Mouse (Mus musculus): ENCODE measurements around the gene Clca3a1. TPM values are rescaled to one million over a fixed set of nuclear protein-coding genes. Genes with fewer than 3 reads are reported as not detected.
"Not testable (repeated sequence)": the region's sequence is repeated elsewhere in the genome, so short reads cannot be mapped to it uniquely, and the experiment has no call there.

Gene Clca3a1
- polyA plus RNA-seq, 1 experiment from 2014 or later = 0.42 TPM

DNA sequence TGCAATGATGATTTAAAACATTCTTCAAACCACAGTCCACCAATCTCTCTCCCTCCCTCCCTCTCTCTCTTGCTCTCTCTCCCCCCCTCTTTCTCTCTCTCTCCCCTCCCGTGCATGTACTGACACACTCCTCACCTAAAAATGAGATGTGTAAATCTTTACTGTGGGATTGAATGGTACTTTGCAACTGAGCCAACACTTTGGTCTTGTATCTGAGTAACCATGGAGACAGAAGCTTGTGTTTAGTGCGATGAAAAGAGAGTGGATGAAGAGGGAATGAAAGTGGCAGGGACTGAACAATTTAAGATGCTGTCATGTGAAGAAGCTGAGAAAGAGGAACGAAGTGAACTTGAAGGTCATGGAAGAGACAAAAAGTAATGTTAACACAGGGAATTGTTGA lies 13.1 kb downstream of the Clca3a1 start:
- H3K27me3 ChIP-seq; H3K27ac ChIP-seq; H3K9me3 ChIP-seq; H3K4me1 ChIP-seq; H3K36me3 ChIP-seq; H3K9ac ChIP-seq; H3K4me2 ChIP-seq (replicated peaks); H3K4me3 ChIP-seq; ATAC-seq (ENCODE audit: low FRiP score, low read depth): not testable (repeated sequence)
- 68% methylated on average over 3 of the region's 3 CpGs for WGBS

DNA sequence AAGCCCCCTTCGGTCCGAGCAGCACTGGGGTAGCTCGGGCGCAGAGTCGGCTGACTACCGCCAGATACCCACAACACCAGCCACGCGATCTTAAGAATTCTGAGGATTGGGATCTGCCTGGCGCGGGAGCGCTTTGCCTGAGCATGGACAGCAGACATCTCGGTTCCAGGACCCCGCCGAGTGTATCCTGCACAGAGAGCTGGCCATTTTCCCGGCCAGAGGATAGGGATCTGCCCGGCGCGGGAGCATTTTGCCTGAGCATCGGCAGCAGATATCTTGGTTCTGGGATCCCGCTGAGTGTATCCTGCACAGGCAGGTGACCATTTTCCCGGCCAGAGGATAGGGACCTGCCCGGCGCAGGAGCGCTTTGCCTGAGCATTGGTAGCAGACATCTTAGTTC lies 22.4 kb downstream of the Clca3a1 start:
- H3K9ac ChIP-seq; H3K4me3 ChIP-seq; H3K27me3 ChIP-seq; H3K4me1 ChIP-seq; H3K27ac ChIP-seq; H3K4me2 ChIP-seq (replicated peaks); H3K36me3 ChIP-seq; H3K9me3 ChIP-seq; ATAC-seq (ENCODE audit: low FRiP score, low read depth): not testable (repeated sequence)
- WGBS = 78% methylated on average over 24 of the region's 24 CpGs

DNA sequence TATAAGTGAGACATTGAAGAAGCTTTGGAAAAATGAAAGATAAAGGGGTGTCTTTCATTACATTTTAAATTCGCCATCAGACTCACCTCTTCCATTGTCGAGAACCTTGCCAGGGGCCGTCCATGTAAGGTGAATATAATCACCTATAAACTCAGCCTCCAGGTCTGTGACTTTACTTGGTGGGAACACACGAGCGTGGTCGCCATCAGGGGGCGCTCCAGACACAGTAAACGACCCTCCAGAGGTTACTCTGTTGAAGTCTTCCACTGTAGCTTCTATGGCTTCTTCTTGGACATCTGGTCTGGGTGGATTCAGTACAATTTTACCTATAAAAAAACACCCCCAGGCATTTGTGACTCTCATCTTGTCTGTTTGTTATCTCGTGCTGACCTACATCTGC lies 23.9 kb downstream of the Clca3a1 start:
- H3K4me2 ChIP-seq (replicated peaks) = no peak overlapping the region
- ATAC-seq (ENCODE audit: low FRiP score, low read depth) = no peak
- no peak overlapping the region for H3K27ac ChIP-seq
- WGBS = 25% methylated on average over 9 of the region's 9 CpGs
- no peaks in the 10 kb centered on the region for H3K9me3 ChIP-seq
- H3K4me1 ChIP-seq = no peaks in the 10 kb centered on the region
- H3K4me3 ChIP-seq = no peak overlapping the region
- H3K36me3 ChIP-seq = no peaks in the 10 kb centered on the region
- no peaks in the 10 kb centered on the region for H3K27me3 ChIP-seq
- no peak overlapping the region for H3K9ac ChIP-seq

DNA sequence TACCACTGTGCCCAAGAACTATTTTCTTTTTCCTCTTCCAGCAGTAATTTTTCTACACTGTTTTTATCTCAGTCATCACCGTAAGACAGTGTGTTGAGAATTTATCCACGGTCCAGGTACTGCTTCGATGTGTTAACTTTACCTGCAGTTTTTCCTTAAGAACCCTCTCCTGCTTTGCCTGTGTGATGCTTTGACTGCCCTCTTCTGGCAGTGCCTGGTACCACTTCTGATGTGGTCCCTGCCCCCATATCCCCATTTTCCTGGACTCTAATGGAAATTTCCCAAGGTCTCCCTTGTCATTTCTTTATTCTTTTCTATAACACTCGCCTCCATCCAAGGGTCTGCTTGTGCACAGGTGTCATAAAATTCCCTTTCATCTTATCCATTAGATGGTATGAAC lies 37.3 kb downstream of the Clca3a1 start:
- Histone ChIP-seq H3K27me3 (no peaks in the 10 kb centered on the region), H3K9me3 (no peaks in the 10 kb centered on the region), H3K9ac (no peak overlapping the region), H3K36me3 (no peaks in the 10 kb centered on the region), H3K4me1 (peaks cover 21% of the 10 kb centered on the region), H3K4me2 (replicated peaks) (no peak overlapping the region), H3K4me3 (no peak overlapping the region), H3K27ac (no peak overlapping the region)
- ATAC-seq (ENCODE audit: low FRiP score, low read depth) = no peak
- 40% methylated on average over 4 of the region's 4 CpGs for WGBS

DNA sequence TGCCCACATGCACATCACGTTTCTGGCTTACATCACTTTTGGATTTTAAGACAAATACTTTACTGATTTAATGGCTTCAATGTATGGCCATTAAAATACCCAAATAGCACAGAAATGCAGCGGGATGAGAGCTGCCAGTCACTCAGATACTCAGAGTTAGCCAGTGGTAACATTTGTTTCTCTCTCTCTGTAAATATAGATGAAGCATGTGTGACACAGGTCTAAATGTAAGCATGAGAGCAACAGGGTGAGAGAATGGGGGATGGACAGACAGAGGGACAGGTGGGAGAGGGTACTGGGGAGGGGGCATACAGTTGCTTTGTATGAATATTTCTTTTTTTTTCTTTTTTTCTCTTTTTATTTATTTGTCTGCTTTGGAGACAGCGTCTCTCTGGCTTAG lies 38.2 kb downstream of the Clca3a1 start:
- not testable (repeated sequence) for H3K27ac ChIP-seq; H3K9me3 ChIP-seq; H3K9ac ChIP-seq; ATAC-seq (ENCODE audit: low FRiP score, low read depth); H3K4me3 ChIP-seq; H3K4me2 ChIP-seq (replicated peaks); H3K27me3 ChIP-seq; H3K36me3 ChIP-seq
- 79% methylated on average over 3 of the region's 3 CpGs for WGBS
- peaks cover 28% of the 10 kb centered on the region for H3K4me1 ChIP-seq

DNA sequence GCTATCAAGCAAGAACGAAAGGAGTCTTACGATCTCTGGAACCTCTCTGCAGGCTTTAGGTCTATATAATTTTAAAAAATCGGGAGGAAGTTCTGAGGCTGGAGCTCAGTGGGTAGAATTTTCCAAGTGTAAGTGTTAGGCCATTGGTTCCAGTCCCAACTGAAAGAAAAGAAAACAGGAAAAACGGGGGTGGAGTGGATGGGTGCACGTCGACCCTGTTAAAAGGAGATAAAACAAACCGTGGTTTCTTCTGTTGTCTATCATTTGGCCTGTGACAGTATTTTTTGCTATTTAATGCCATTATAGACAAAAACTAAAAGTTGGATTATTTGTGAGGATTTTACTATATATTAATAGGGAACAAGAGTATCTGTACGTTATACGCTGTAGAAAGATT lies 38.9 kb downstream of the Clca3a1 start:
- Histone ChIP-seq H3K4me3 (no peak overlapping the region), H3K27ac (no peak overlapping the region), H3K36me3 (no peaks in the 10 kb centered on the region), H3K4me2 (replicated peaks) (no peak overlapping the region), H3K27me3 (no peaks in the 10 kb centered on the region), H3K4me1 (peaks cover 33% of the 10 kb centered on the region), H3K9me3 (no peaks in the 10 kb centered on the region), H3K9ac (no peak overlapping the region)
- 81% methylated on average over 9 of the region's 9 CpGs for WGBS
- ATAC-seq (ENCODE audit: low FRiP score, low read depth) = no peak

DNA sequence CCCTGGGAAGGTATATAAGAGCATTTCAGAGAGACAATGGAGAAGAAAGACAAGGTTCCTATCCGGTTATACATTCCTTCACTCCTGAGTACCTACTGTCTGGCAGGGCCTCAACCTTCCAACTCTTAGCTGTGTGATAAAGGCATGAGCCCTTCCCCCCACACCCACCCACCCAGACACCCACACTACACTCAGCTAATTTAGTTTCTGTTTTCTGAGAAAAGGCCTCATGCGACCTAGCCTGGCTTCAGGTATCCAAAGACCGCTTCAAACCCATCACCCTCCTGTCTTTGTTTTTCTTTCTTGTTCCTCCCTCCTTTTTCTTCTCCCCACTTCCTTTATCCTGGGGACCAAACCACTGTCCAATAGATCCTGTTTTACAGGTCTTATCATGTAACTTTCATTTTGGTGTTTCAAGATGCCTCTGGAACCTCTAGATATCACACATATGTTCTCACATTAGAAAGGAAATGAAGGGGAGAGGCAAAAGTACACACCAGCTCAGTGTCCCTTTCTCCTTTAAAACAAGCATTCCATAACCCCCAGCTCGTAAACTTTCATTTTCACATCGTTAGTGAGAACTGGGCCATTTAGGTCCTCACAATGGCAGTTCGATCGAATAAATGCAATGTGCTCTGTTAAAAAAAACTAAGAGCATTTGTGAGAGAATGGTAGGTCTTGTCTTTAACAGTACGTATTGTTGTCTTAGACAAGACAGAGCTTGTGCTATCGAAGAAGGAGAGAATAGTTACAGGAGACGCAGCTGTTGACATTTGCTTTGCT lies 39.5 kb downstream of the Clca3a1 start:
- Histone ChIP-seq H3K27ac (no peak overlapping the region), H3K9me3 (no peaks in the 10 kb centered on the region), H3K9ac (peak overlapping the region; percentile 57; the same call in 1 of the 2 replicates), H3K4me3 (peak overlapping the region; percentile 85), H3K36me3 (no peaks in the 10 kb centered on the region), H3K4me2 (replicated peaks) (peak overlapping the region; percentile 88), H3K4me1 (peaks cover 38% of the 10 kb centered on the region), H3K27me3 (no peaks in the 10 kb centered on the region)
- ATAC-seq (ENCODE audit: low FRiP score, low read depth) = no peak
- WGBS = 65% methylated on average over 10 of the region's 10 CpGs

DNA sequence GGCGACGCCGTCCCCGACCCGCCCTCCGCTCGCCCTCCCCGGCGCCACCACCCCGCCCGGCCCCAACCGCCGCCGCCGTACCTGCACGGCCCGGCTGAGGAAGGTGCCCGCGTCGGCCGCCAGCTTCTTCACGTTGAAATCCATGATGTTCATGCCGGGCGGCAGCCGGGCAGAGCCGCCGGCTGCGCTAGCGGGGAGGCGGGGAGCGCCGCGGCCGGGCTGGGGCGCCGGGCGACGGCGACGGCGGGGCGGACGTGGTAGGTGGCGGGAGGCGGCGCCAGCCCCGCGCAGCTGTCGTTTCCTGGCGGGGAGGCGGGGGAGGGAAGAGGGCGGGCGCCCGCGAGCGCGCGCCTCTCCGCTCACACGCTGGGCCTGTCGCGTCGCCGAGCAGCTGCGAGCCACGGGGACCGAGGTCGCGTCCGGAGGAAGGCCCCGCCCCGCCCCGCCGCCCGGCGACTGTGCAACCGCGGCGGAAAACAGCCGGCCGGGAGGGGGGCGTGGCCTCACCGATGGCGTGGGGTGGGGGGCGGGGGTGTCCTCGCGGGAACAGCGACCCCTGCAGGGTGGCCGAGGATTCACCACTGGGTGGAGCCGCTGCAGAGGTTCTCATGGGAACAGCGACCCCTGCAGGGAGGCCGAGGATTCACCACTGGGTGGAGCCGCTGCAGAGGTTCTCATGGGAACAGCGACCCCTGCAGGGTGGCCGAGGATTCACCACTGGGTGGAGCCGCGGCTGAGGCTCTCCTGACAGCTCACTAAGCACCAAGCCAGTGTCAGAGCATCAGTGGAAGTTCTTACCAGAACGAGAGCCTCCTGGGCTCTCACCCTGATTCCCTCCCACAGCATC lies 40.7 kb downstream of the Clca3a1 start, which contains the start of gene Sh3glb1:
Sh3glb1 (minus strand) TSS at position 435 of the 847 bp plus-strand sequence.
- H3K36me3 ChIP-seq = no peaks in the 10 kb centered on the region
- H3K4me3 ChIP-seq = peak within 1 kb of the TSS; percentile 85
- peak within 1 kb of the TSS; percentile 93 for H3K9ac ChIP-seq
- 1% methylated on average over 64 of the region's 98 CpGs for WGBS
- peak within 1 kb of the TSS; percentile 88 for H3K4me2 ChIP-seq (replicated peaks)
- no peaks in the 10 kb centered on the region for H3K27me3 ChIP-seq
- peak; percentile 92 for ATAC-seq (ENCODE audit: low FRiP score, low read depth)
- H3K9me3 ChIP-seq = no peaks in the 10 kb centered on the region
- H3K27ac ChIP-seq = peak within 1 kb of the TSS; percentile 98
- H3K4me1 ChIP-seq = peaks cover 45% of the 10 kb centered on the region

DNA sequence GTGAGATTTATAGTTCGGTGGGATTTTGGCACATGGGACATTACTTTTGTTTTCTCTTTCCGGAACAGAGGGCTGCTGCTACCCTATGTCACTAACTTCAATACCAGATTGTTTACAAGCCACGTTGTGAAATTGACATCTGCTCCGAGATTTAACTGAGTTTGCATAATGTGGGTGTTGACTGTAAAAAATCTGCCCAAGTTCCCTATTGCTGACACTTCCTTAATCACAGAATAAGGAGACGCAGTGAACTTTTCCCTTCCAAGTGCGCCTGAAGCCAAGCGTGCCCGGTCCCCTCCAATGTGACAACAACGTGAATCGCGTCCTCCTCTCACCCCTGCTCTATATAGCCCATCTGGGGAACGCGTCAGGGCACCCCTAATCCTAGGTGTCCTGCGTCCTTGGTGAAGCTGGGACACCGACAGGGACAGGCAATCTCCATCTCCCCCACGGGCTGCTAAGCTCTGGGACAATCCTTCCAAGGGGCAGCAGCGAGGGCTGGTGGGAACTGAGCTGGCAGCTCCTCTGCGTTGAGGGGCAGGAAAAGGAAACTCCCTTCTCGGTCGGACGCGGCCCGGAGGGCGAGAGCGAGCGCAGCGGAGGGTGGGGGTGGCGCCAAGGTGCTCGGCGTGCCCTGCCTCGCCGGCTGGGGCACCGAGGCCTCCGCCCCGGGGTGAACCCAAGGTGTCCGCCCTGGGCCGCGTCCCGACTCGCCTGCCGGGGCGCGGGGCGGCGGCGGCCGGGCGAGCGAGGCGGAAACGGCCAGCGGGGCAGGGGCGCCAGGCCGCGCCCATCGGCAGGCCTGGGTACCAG lies 41.5 kb downstream of the Clca3a1 start:
- H3K27me3 ChIP-seq = no peaks in the 10 kb centered on the region
- H3K4me3 ChIP-seq = peak overlapping the region; percentile 85
- H3K9me3 ChIP-seq = no peaks in the 10 kb centered on the region
- peak overlapping the region; percentile 98 for H3K27ac ChIP-seq
- peak; percentile 16 for ATAC-seq (ENCODE audit: low FRiP score, low read depth)
- H3K9ac ChIP-seq = peak overlapping the region; percentile 93
- H3K36me3 ChIP-seq = no peaks in the 10 kb centered on the region
- H3K4me2 ChIP-seq (replicated peaks) = peak overlapping the region; percentile 88
- H3K4me1 ChIP-seq = peaks cover 45% of the 10 kb centered on the region
- under 1% methylated on average over 37 of the region's 56 CpGs for WGBS

DNA sequence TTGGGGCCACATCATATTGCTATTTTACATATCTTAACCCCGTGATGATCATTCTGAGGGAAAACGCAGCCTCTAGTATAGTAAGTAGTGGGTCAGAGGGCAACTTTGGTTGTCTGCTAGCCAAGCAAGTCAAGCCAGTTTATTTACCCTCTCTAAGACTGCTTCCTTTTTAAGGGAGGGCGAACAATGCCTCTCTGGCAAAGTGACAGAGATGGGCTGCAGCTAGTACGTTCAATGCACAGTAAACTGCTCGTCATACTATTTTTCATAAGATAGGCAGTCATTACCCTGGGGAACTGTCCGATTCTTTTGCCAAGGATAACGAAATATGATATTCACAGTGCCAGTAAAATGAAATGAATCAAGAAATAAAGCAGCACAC lies 42.1 kb downstream of the Clca3a1 start:
- H3K9ac ChIP-seq = peak overlapping the region; percentile 93
- no peaks in the 10 kb centered on the region for H3K27me3 ChIP-seq
- H3K4me1 ChIP-seq = peaks cover 45% of the 10 kb centered on the region
- peak overlapping the region; percentile 88 for H3K4me2 ChIP-seq (replicated peaks)
- no peak for ATAC-seq (ENCODE audit: low FRiP score, low read depth)
- peak overlapping the region; percentile 98; the same call in 1 of the 2 replicates for H3K27ac ChIP-seq
- H3K36me3 ChIP-seq = peaks cover 4% of the 10 kb centered on the region; the same call in 1 of the 2 replicates
- peak overlapping the region; percentile 85 for H3K4me3 ChIP-seq
- 20% methylated on average over 7 of the region's 7 CpGs for WGBS
- H3K9me3 ChIP-seq = no peaks in the 10 kb centered on the region

DNA sequence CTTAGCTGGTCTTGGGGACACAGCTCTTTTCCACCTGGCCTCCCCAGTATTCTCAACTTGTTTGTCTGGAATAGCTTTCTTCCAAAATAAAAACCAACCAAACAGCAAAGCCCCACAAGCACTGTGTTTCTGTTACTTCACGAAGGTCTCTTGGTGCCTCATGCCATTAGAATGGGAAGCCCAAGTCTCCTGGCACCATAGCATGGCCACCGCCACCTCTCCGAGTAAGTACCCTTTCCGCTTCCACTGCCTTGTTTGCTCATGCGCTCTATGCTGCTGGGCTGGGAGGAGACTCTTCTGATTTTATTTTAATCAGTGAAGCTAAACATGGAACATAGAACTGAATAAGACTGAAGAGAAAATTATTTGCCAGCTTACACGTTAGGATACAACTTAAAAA lies 42.9 kb downstream of the Clca3a1 start:
- H3K4me2 ChIP-seq (replicated peaks) = peak overlapping the region; percentile 52
- no peak overlapping the region; the same call in 1 of the 2 replicates for H3K9ac ChIP-seq
- peaks cover 45% of the 10 kb centered on the region for H3K4me1 ChIP-seq
- WGBS = 86% methylated on average over 6 of the region's 6 CpGs
- H3K4me3 ChIP-seq = peak overlapping the region; percentile 26
- H3K9me3 ChIP-seq = no peaks in the 10 kb centered on the region
- H3K36me3 ChIP-seq = peaks cover 6% of the 10 kb centered on the region; the same call in 1 of the 2 replicates
- no peak for ATAC-seq (ENCODE audit: low FRiP score, low read depth)
- no peaks in the 10 kb centered on the region for H3K27me3 ChIP-seq
- no peak overlapping the region for H3K27ac ChIP-seq

DNA sequence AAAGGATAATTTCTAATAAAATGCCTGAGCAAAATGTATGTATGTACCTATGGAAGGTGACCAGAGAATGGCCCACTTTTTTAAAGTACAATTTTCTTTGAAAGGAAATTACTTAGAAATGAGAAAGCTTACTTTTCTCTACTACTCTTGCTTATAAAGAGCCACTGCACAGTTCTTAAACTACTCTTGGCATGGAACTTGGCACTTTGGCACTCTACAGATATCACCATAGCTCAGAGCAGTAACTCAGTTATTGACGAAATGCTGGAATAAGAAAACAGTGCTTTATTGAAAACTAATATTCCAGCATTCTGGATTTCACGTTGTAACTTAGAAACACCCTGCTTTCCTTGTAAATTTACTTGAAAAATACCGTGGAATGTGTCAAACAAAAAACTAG lies 43.7 kb downstream of the Clca3a1 start:
- ATAC-seq (ENCODE audit: low FRiP score, low read depth) = no peak
- no peak overlapping the region for H3K27ac ChIP-seq
- no peaks in the 10 kb centered on the region for H3K27me3 ChIP-seq
- peaks cover 45% of the 10 kb centered on the region for H3K4me1 ChIP-seq
- H3K9me3 ChIP-seq = no peaks in the 10 kb centered on the region
- H3K9ac ChIP-seq = no peak overlapping the region
- H3K4me3 ChIP-seq = no peak overlapping the region
- WGBS = 58% methylated on average over 3 of the region's 3 CpGs
- no peak overlapping the region for H3K4me2 ChIP-seq (replicated peaks)
- H3K36me3 ChIP-seq = peaks cover 10% of the 10 kb centered on the region
